Mouse (Mus musculus): ENCODE measurements around the gene Supt5. TPM values are rescaled to one million over a fixed set of nuclear protein-coding genes. Genes with fewer than 3 reads are reported as not detected.
A peak's percentile ranks its signal among the peaks of the same experiment; 100 is the strongest.
"Not testable (repeated sequence)": the region's sequence is repeated elsewhere in the genome, so short reads cannot be mapped to it uniquely, and the experiment has no call there.

The Supt5 gene
- 94.0 and 104 TPM in 2 replicates for polyA plus RNA-seq (2015; fragmentation: Nextera tagmentation; extraction: Ambion mirVana)

- H3K27me3 ChIP-seq = no peaks in the 10 kb centered on the region
- under 1% methylated on average over 77 of the region's 77 CpGs for WGBS
- H3K9ac ChIP-seq = peak within 1 kb of the TSS; percentile 89
- H3K4me3 ChIP-seq = peak within 1 kb of the TSS; percentile 79
- H3K9me3 ChIP-seq = no peaks in the 10 kb centered on the region
- peak within 1 kb of the TSS; percentile 84 for H3K27ac ChIP-seq (replicated peaks)
- 0 out of 2 replicates have a peak, but pooled peaks cover 3% of the 10 kb centered on the region for H3K36me3 ChIP-seq
- H3K4me1 ChIP-seq (replicated peaks) = peaks cover 25% of the 10 kb centered on the region
- H3K4me2 ChIP-seq = peak within 1 kb of the TSS; percentile 61
- ATAC-seq (ENCODE audit: low FRiP score, low read depth) = peak; percentile 99
Observed at GRCm38 (mm10) chr7:28338108-28338998, at the start of gene Supt5. Gene Supt5 (minus strand): TSS chr7:28338746.

GRCm38 (mm10) chr7:28387384-28387783, 48.8 kb upstream of the Supt5 start:
- H3K4me2 ChIP-seq; H3K27me3 ChIP-seq; ATAC-seq (ENCODE audit: low FRiP score, low read depth); H3K27ac ChIP-seq (replicated peaks); H3K4me3 ChIP-seq; H3K9ac ChIP-seq; H3K9me3 ChIP-seq: not testable (repeated sequence)
- peaks cover 17% of the 10 kb centered on the region for H3K4me1 ChIP-seq (replicated peaks)
- peaks cover 33% of the 10 kb centered on the region for H3K36me3 ChIP-seq
- WGBS = 86% methylated on average over 7 of the region's 7 CpGs

- H3K4me2 ChIP-seq; H3K27ac ChIP-seq (replicated peaks); H3K27me3 ChIP-seq; H3K9ac ChIP-seq; ATAC-seq (ENCODE audit: low FRiP score, low read depth); H3K9me3 ChIP-seq; H3K4me3 ChIP-seq: not testable (repeated sequence)
- H3K36me3 ChIP-seq = peaks cover 33% of the 10 kb centered on the region
- 83% methylated on average over 6 of the region's 6 CpGs for WGBS
- peaks cover 18% of the 10 kb centered on the region for H3K4me1 ChIP-seq (replicated peaks)
Observed at GRCm38 (mm10) chr7:28386877-28387276, 48.3 kb upstream of the Supt5 start.

- H3K27ac ChIP-seq (replicated peaks) = no peak overlapping the region
- peaks cover 33% of the 10 kb centered on the region for H3K36me3 ChIP-seq
- H3K27me3 ChIP-seq = no peaks in the 10 kb centered on the region
- peaks cover 18% of the 10 kb centered on the region for H3K4me1 ChIP-seq (replicated peaks)
- no peak overlapping the region for H3K4me2 ChIP-seq
- no peak overlapping the region for H3K4me3 ChIP-seq
- ATAC-seq (ENCODE audit: low FRiP score, low read depth) = peak; percentile 23; the same call in 1 of the 2 replicates
- H3K9ac ChIP-seq = no peak overlapping the region
- WGBS = 27% methylated on average over 4 of the region's 4 CpGs
- no peaks in the 10 kb centered on the region for H3K9me3 ChIP-seq
Observed at GRCm38 (mm10) chr7:28386462-28386861, 47.9 kb upstream of the Supt5 start.

- 89% methylated on average over 7 of the region's 7 CpGs for WGBS
- no peak overlapping the region for H3K27ac ChIP-seq (replicated peaks)
- no peaks in the 10 kb centered on the region for H3K9me3 ChIP-seq
- H3K27me3 ChIP-seq = no peaks in the 10 kb centered on the region
- no peak overlapping the region for H3K4me3 ChIP-seq
- peaks cover 33% of the 10 kb centered on the region for H3K36me3 ChIP-seq
- no peak overlapping the region for H3K4me2 ChIP-seq
- no peak for ATAC-seq (ENCODE audit: low FRiP score, low read depth)
- H3K4me1 ChIP-seq (replicated peaks) = peaks cover 17% of the 10 kb centered on the region
- no peak overlapping the region for H3K9ac ChIP-seq
Observed at GRCm38 (mm10) chr7:28386007-28386406, 47.5 kb upstream of the Supt5 start.

GRCm38 (mm10) chr7:28385196-28385595, 46.6 kb upstream of the Supt5 start:
- H3K4me3 ChIP-seq = no peak overlapping the region
- H3K27me3 ChIP-seq = no peaks in the 10 kb centered on the region
- H3K9me3 ChIP-seq = no peaks in the 10 kb centered on the region
- no peak overlapping the region for H3K9ac ChIP-seq
- no peak overlapping the region for H3K27ac ChIP-seq (replicated peaks)
- 93% methylated on average over 9 of the region's 9 CpGs for WGBS
- H3K4me1 ChIP-seq (replicated peaks) = peaks cover 19% of the 10 kb centered on the region
- ATAC-seq (ENCODE audit: low FRiP score, low read depth) = no peak
- peaks cover 26% of the 10 kb centered on the region for H3K36me3 ChIP-seq
- H3K4me2 ChIP-seq = no peak overlapping the region

GRCm38 (mm10) chr7:28384162-28384561, 45.6 kb upstream of the Supt5 start:
- ATAC-seq (ENCODE audit: low FRiP score, low read depth) = no peak

GRCm38 (mm10) chr7:28383606-28384005, 45.1 kb upstream of the Supt5 start:
- Histone ChIP-seq H3K9me3 (no peaks in the 10 kb centered on the region), H3K36me3 (0 out of 2 replicates have a peak, but pooled peaks cover 13% of the 10 kb centered on the region), H3K9ac (no peak overlapping the region), H3K27ac (replicated peaks) (0 out of 2 replicates have a peak overlapping the region, but pooled peaks have one; percentile 25), H3K4me3 (no peak overlapping the region), H3K27me3 (no peaks in the 10 kb centered on the region), H3K4me2 (no peak overlapping the region), H3K4me1 (replicated peaks) (peaks cover 28% of the 10 kb centered on the region)
- ATAC-seq (ENCODE audit: low FRiP score, low read depth) = no peak
- 87% methylated on average over 4 of the region's 4 CpGs for whole genome bisulfite sequencing

More at GRCm38 (mm10) chr7:28384162-28384561, 45.6 kb upstream of the Supt5 start:
- no peak overlapping the region for H3K4me2 ChIP-seq
- peaks cover 24% of the 10 kb centered on the region for H3K4me1 ChIP-seq (replicated peaks)
- WGBS = 89% methylated on average over 6 of the region's 6 CpGs
- H3K9me3 ChIP-seq = no peaks in the 10 kb centered on the region
- H3K27ac ChIP-seq (replicated peaks) = no peak overlapping the region
- no peak overlapping the region for H3K4me3 ChIP-seq
- H3K9ac ChIP-seq = no peak overlapping the region
- H3K36me3 ChIP-seq = peaks cover 18% of the 10 kb centered on the region
- H3K27me3 ChIP-seq = no peaks in the 10 kb centered on the region

GRCm38 (mm10) chr7:28382981-28383396, 44.4 kb upstream of the Supt5 start:
- 0 out of 2 replicates have a peak, but pooled peaks cover 7% of the 10 kb centered on the region for H3K36me3 ChIP-seq
- H3K4me2 ChIP-seq = no peak overlapping the region
- peaks cover 34% of the 10 kb centered on the region for H3K4me1 ChIP-seq (replicated peaks)
- no peak for ATAC-seq (ENCODE audit: low FRiP score, low read depth)
- no peak overlapping the region for H3K9ac ChIP-seq
- 77% methylated on average over 11 of the region's 11 CpGs for WGBS
- H3K4me3 ChIP-seq = no peak overlapping the region
- H3K9me3 ChIP-seq = no peaks in the 10 kb centered on the region
- 0 out of 2 replicates have a peak overlapping the region, but pooled peaks have one; percentile 25 for H3K27ac ChIP-seq (replicated peaks)
- H3K27me3 ChIP-seq = no peaks in the 10 kb centered on the region

- Histone ChIP-seq H3K4me3 (no peak overlapping the region), H3K27me3 (no peaks in the 10 kb centered on the region), H3K4me1 (replicated peaks) (peaks cover 39% of the 10 kb centered on the region), H3K36me3 (0 out of 2 replicates have a peak, but pooled peaks cover 2% of the 10 kb centered on the region), H3K27ac (replicated peaks) (0 out of 2 replicates have a peak overlapping the region, but pooled peaks have one; percentile 22), H3K9me3 (no peaks in the 10 kb centered on the region), H3K9ac (no peak overlapping the region), H3K4me2 (peak overlapping the region; percentile 38)
- WGBS = 60% methylated on average over 10 of the region's 12 CpGs
- ATAC-seq (ENCODE audit: low FRiP score, low read depth) = no peak
Observed at GRCm38 (mm10) chr7:28382347-28382951, 43.9 kb upstream of the Supt5 start.

- Histone ChIP-seq H3K4me1 (replicated peaks) (peaks cover 44% of the 10 kb centered on the region), H3K4me3 (peak overlapping the region; percentile 2)
Observed at GRCm38 (mm10) chr7:28381938-28382337, 43.4 kb upstream of the Supt5 start.

More at GRCm38 (mm10) chr7:28381938-28382337, 43.4 kb upstream of the Supt5 start:
- H3K4me2 ChIP-seq = peak overlapping the region; percentile 38
- ATAC-seq (ENCODE audit: low FRiP score, low read depth) = no peak
- H3K27ac ChIP-seq (replicated peaks) = peak overlapping the region; percentile 57
- 8% methylated on average over 20 of the region's 20 CpGs for WGBS
- no peaks in the 10 kb centered on the region for H3K9me3 ChIP-seq
- H3K36me3 ChIP-seq = no peaks in the 10 kb centered on the region
- 0 out of 2 replicates have a peak overlapping the region, but pooled peaks have one; percentile 3 for H3K9ac ChIP-seq
- no peaks in the 10 kb centered on the region for H3K27me3 ChIP-seq

All from hindbrain, embryonic 15.5 days (tissue).